Mouse (Mus musculus): ENCODE results near the gene Sin3b.

Gene Sin3b

GRCm38 (mm10) chr8:72753781-72754180 lies 30.7 kb downstream of the Sin3b start:
- no peak for DNase-seq (ENCODE audit: low spot score)

GRCm38 (mm10) chr8:72756031-72756430 lies 32.9 kb downstream of the Sin3b start:
- no peak for DNase-seq (ENCODE audit: low spot score)

- DNase-seq (ENCODE audit: low spot score): no peak
Measured at GRCm38 (mm10) chr8:72756771-72757390, 33.8 kb downstream of the Sin3b start.

GRCm38 (mm10) chr8:72757426-72758195 lies 34.5 kb downstream of the Sin3b start:
- no peak for DNase-seq (ENCODE audit: low spot score)

GRCm38 (mm10) chr8:72758310-72758709 lies 35.2 kb downstream of the Sin3b start:
- no peak for DNase-seq (ENCODE audit: low spot score)

- DNase-seq (ENCODE audit: low spot score): no peak
Measured at GRCm38 (mm10) chr8:72760216-72760615, 37.1 kb downstream of the Sin3b start.

- DNase-seq (ENCODE audit: low spot score): no peak
Measured at GRCm38 (mm10) chr8:72761322-72762051, 38.4 kb downstream of the Sin3b start, which contains the start of gene F2rl3. Gene F2rl3 (plus strand): TSS chr8:72761880.

- no peak for DNase-seq (ENCODE audit: low spot score)
Measured at GRCm38 (mm10) chr8:72762306-72762705, 39.2 kb downstream of the Sin3b start.

- no peak for DNase-seq (ENCODE audit: low spot score)
Measured at GRCm38 (mm10) chr8:72765696-72766095, 42.6 kb downstream of the Sin3b start.

GRCm38 (mm10) chr8:72766777-72767176 lies 43.7 kb downstream of the Sin3b start:
- no peak for DNase-seq (ENCODE audit: low spot score)

- no peak for DNase-seq (ENCODE audit: low spot score)
Measured at GRCm38 (mm10) chr8:72777797-72778196, 54.7 kb downstream of the Sin3b start.

GRCm38 (mm10) chr8:72780644-72781043 lies 57.6 kb downstream of the Sin3b start:
- DNase-seq (ENCODE audit: low spot score): no peak

- DNase-seq (ENCODE audit: low spot score): no peak
Measured at GRCm38 (mm10) chr8:72801583-72801982, 78.5 kb downstream of the Sin3b start.

Data from MN1 (cell line).